Mouse (Mus musculus): ENCODE measurements around the gene Cox8c.

The Cox8c gene

GRCm38 (mm10) chr12:102899091-102899490 is at the start of gene Cox8c:
Cox8c (plus strand) TSS chr12:102899316.
- DNase-seq (ENCODE audit: low read depth, low spot score) = no peak

- no peak for DNase-seq (ENCODE audit: low read depth, low spot score)
Observed at GRCm38 (mm10) chr12:102860806-102861205, 38.3 kb upstream of the Cox8c start.

- no peak for DNase-seq (ENCODE audit: low read depth, low spot score)
Observed at GRCm38 (mm10) chr12:102869802-102870201, 29.3 kb upstream of the Cox8c start.

GRCm38 (mm10) chr12:102870527-102870926 is 28.6 kb upstream of the Cox8c start:
- DNase-seq (ENCODE audit: low read depth, low spot score) = no peak

GRCm38 (mm10) chr12:102877301-102878030 is 21.6 kb upstream of the Cox8c start:
- no peak for DNase-seq (ENCODE audit: low read depth, low spot score)

GRCm38 (mm10) chr12:102878031-102878823 is 20.9 kb upstream of the Cox8c start, which contains the start of gene Btbd7:
Btbd7 (minus strand) TSS chr12:102878471.
- peak; percentile 89 for DNase-seq (ENCODE audit: low read depth, low spot score)

GRCm38 (mm10) chr12:102878901-102879300 is 20.2 kb upstream of the Cox8c start:
- DNase-seq (ENCODE audit: low read depth, low spot score) = no peak

GRCm38 (mm10) chr12:102885735-102886134 is 13.4 kb upstream of the Cox8c start:
- DNase-seq (ENCODE audit: low read depth, low spot score) = no peak

GRCm38 (mm10) chr12:102887366-102887765 is 11.8 kb upstream of the Cox8c start:
- no peak for DNase-seq (ENCODE audit: low read depth, low spot score)

GRCm38 (mm10) chr12:102888568-102888967 is 10.5 kb upstream of the Cox8c start:
- DNase-seq (ENCODE audit: low read depth, low spot score) = no peak

- no peak for DNase-seq (ENCODE audit: low read depth, low spot score)
Observed at GRCm38 (mm10) chr12:102908191-102908590, 9.1 kb downstream of the Cox8c start.

- no peak for DNase-seq (ENCODE audit: low read depth, low spot score)
Observed at GRCm38 (mm10) chr12:102916073-102916472, 17.0 kb downstream of the Cox8c start.

GRCm38 (mm10) chr12:102929764-102930163 is 30.6 kb downstream of the Cox8c start:
- no peak for DNase-seq (ENCODE audit: low read depth, low spot score)

GRCm38 (mm10) chr12:102930335-102930734 is 31.2 kb downstream of the Cox8c start:
- no peak for DNase-seq (ENCODE audit: low read depth, low spot score)

- DNase-seq (ENCODE audit: low read depth, low spot score) = no peak
Observed at GRCm38 (mm10) chr12:102930789-102931188, 31.7 kb downstream of the Cox8c start.

- no peak for DNase-seq (ENCODE audit: low read depth, low spot score)
Observed at GRCm38 (mm10) chr12:102935892-102936291, 36.8 kb downstream of the Cox8c start.

- DNase-seq (ENCODE audit: low read depth, low spot score) = no peak
Observed at GRCm38 (mm10) chr12:102945571-102945970, 46.5 kb downstream of the Cox8c start.

GRCm38 (mm10) chr12:102947826-102948225 is 48.7 kb downstream of the Cox8c start:
- no peak for DNase-seq (ENCODE audit: low read depth, low spot score)

- peak; percentile 46 for DNase-seq (ENCODE audit: low read depth, low spot score)
Observed at GRCm38 (mm10) chr12:102948778-102949394, 49.8 kb downstream of the Cox8c start, which contains the start of gene Unc79. Unc79 (plus strand) TSS chr12:102948859.

GRCm38 (mm10) chr12:102949395-102950208 is 50.5 kb downstream of the Cox8c start:
- DNase-seq (ENCODE audit: low read depth, low spot score) = peak; percentile 32
